Mouse (Mus musculus) ES-Bruce4 (cell line): ENCODE data around the gene Defb30.

Experiments used
- CTCF ChIP-seq: IDR thresholded peaks from one replicate; pipeline ENCODE4 v1.8.1; 2011; ENCODE audit warnings: low read depth, low read length
- EP300 ChIP-seq: IDR thresholded peaks from 2 replicates; pipeline ENCODE4 v1.6.1; 2011; ENCODE audit warnings: low read depth, low read length; ENCODE audit not compliant: insufficient read depth
- POLR2A ChIP-seq: IDR thresholded peaks from one replicate; pipeline ENCODE4 v1.8.1; 2011; ENCODE audit warnings: low read length; ENCODE audit not compliant: insufficient read depth

DNA sequence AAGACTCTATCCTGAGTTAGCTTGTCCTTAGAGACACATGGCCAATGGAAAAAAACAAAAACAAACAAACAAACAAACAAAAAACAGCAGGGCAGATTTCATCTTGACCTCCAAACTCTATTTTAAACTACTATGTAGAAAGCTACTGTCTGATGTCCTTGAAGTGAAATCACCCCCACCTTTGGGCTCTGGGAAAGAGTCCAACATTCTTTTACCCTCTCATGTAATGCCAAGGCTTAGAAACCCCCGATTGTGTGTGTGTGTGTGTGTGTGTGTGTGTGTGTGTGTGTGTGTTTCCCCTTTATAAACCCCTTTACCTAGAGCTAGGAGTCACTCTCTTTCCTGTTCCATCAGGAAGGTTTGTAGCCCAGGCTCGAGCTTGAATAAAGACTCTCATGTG is 47.2 kb downstream of the Defb30 start:
- TF ChIP-seq POLR2A (no peak), CTCF (no peak), EP300 (no peak)
